Mouse (Mus musculus): ENCODE results near the gene Caskin1. TPM values are rescaled to one million over a fixed set of nuclear protein-coding genes. Genes with fewer than 3 reads are reported as not detected.

The Caskin1 gene
- polyA plus RNA-seq, 1 experiment from 2014 or later: 0.56 TPM

- ATAC-seq (replicated peaks; ENCODE audit: low FRiP score): no peak
- Histone ChIP-seq H3K27ac (ENCODE audit: low read depth, low read length) (peak overlapping the region; percentile 97), H3K9ac (ENCODE audit: low read depth, low read length) (peak overlapping the region; percentile 95), H3K9me3 (ENCODE audit: control insufficient read depth, low read length) (no peaks in the 10 kb centered on the region), H3K36me3 (ENCODE audit: control insufficient read depth, insufficient read depth, low read length) (peaks cover 10% of the 10 kb centered on the region), H3K4me2 (peak overlapping the region; percentile 94), H3K4me1 (replicated peaks; ENCODE audit: control insufficient read depth, insufficient read depth, low read length) (peaks cover 29% of the 10 kb centered on the region), H3K27me3 (replicated peaks; ENCODE audit: control insufficient read depth, insufficient read depth, low read length) (no peaks in the 10 kb centered on the region), H3K4me3 (ENCODE audit: low read depth, low read length) (peak overlapping the region; percentile 91)
- WGBS: 30% methylated on average over 8 of the region's 8 CpGs
- no peak for DNase-seq (ENCODE audit: low spot score)
Measured at GRCm38 (mm10) chr17:24530361-24531050, 42.1 kb downstream of the Caskin1 start.

DNA sequence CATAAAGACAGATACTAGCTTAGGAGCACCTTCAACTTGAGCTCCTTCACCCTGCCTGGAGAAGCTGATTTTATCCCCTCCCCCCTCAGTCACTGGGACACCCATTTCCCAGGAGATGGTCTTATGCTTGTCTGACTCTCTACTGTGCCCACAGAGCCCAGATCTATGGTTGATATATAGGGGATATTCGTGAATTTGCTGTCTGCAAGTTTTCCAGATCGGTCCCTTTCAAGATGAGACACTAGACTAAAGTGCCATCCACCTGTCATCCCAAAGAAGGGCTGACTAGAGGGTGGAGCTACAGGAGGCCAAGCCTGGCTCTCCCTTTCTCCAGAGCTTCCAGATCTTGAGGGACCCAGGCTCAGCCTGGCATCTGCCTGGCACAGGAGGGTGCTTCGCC is 42.7 kb downstream of the Caskin1 start:
- WGBS: 55% methylated on average over 3 of the region's 3 CpGs
- H3K4me1 ChIP-seq (replicated peaks; ENCODE audit: control insufficient read depth, insufficient read depth, low read length): peaks cover 29% of the 10 kb centered on the region

DNA sequence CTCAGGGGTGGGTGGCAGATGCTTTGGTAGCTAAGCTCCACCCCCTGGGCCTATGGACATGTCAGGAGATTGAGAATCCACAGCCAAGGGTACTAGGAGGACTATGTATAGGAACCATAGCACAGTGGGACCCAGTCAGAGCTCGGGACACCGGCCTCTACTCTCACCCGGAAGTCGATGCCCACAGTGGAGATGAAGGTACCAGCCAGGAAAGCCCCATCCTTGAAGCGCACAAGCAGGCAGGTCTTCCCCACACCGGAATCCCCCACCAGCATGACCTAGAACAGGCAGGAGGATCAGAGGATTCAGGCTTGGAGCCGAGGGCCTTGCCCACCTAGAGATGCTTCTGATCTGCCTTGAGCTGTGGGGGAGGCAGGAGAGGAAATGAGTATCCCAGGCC is 43.6 kb downstream of the Caskin1 start:
- H3K4me2 ChIP-seq: no peak overlapping the region
- DNase-seq (ENCODE audit: low spot score) (no peak), ATAC-seq (replicated peaks; ENCODE audit: low FRiP score) (no peak)
- peaks cover 10% of the 10 kb centered on the region for H3K36me3 ChIP-seq (ENCODE audit: control insufficient read depth, insufficient read depth, low read length)
- no peak overlapping the region for H3K9ac ChIP-seq (ENCODE audit: low read depth, low read length)
- peaks cover 22% of the 10 kb centered on the region for H3K4me1 ChIP-seq (replicated peaks; ENCODE audit: control insufficient read depth, insufficient read depth, low read length)
- WGBS: 76% methylated on average over 7 of the region's 7 CpGs
- no peaks in the 10 kb centered on the region for H3K27me3 ChIP-seq (replicated peaks; ENCODE audit: control insufficient read depth, insufficient read depth, low read length)
- H3K9me3 ChIP-seq (ENCODE audit: control insufficient read depth, low read length): no peaks in the 10 kb centered on the region
- peak overlapping the region; percentile 37; the same call in 1 of the 2 replicates for H3K27ac ChIP-seq (ENCODE audit: low read depth, low read length)
- no peak overlapping the region for H3K4me3 ChIP-seq (ENCODE audit: low read depth, low read length)

More for the DNA sequence above, 42.7 kb downstream of the Caskin1 start:
- no peak for DNase-seq (ENCODE audit: low spot score)
- Histone ChIP-seq H3K27me3 (replicated peaks; ENCODE audit: control insufficient read depth, insufficient read depth, low read length) (no peaks in the 10 kb centered on the region), H3K4me2 (peak overlapping the region; percentile 94), H3K36me3 (ENCODE audit: control insufficient read depth, insufficient read depth, low read length) (peaks cover 10% of the 10 kb centered on the region), H3K9me3 (ENCODE audit: control insufficient read depth, low read length) (no peaks in the 10 kb centered on the region), H3K4me3 (ENCODE audit: low read depth, low read length) (no peak overlapping the region; the same call in 1 of the 2 replicates), H3K27ac (ENCODE audit: low read depth, low read length) (peak overlapping the region; percentile 97; the same call in 1 of the 2 replicates), H3K9ac (ENCODE audit: low read depth, low read length) (peak overlapping the region; percentile 95; the same call in 1 of the 2 replicates)
- ATAC-seq (replicated peaks; ENCODE audit: low FRiP score): no peak

DNA sequence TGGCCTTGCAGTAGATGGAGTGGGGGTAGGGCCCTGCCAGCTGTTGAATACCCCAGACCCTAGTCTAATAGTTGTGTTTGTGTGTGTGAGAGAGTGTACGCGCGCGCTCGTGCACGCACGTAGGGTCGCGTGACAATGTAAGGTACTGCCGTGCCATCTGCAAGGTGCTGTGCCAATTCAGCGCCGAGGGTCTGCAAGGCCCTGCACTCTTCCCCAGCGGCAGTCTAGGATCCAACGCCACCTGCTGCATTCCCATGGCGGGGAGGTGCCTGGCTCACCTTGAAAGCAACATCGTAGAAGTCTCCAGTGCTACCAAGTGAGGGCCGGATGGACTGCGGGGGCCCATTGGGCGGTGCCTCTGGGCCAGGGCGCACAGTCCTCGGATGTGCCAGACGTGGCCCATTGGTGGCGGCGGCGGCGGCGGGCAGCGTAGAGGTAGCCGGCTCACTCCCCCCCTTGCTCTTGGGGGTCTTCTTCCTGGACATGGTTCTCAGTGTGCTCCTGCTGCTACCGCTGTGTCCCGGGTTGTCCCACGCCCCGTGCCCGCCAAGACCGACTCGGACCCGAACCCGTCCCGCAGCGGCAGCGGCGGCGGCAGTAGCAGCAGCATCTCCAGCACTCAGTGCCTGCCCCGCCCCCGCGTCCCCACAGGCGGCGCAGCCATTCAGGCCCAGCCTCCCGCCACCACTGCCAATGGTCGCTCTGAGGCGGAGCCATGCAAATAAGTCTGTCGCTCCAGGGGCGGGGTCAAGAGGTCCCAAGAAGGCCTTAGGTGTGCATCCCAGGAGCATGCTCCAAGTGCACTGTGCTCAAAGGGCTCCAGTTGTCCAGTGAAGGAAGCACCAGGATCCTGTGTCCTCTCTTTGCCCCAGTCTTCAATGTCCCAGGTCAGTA is 44.9 kb downstream of the Caskin1 start:
- Histone ChIP-seq H3K4me3 (ENCODE audit: low read depth, low read length) (peak overlapping the region; percentile 50), H3K4me2 (peak overlapping the region; percentile 78), H3K9me3 (ENCODE audit: control insufficient read depth, low read length) (no peaks in the 10 kb centered on the region), H3K9ac (ENCODE audit: low read depth, low read length) (peak overlapping the region; percentile 64), H3K27ac (ENCODE audit: low read depth, low read length) (no peak overlapping the region), H3K4me1 (replicated peaks; ENCODE audit: control insufficient read depth, insufficient read depth, low read length) (peaks cover 22% of the 10 kb centered on the region), H3K36me3 (ENCODE audit: control insufficient read depth, insufficient read depth, low read length) (peaks cover 10% of the 10 kb centered on the region), H3K27me3 (replicated peaks; ENCODE audit: control insufficient read depth, insufficient read depth, low read length) (no peaks in the 10 kb centered on the region)
- 6% methylated on average over 53 of the region's 53 CpGs for WGBS
- peak; percentile 86 for DNase-seq (ENCODE audit: low spot score)
- ATAC-seq (replicated peaks; ENCODE audit: low FRiP score): peak; percentile 83

DNA sequence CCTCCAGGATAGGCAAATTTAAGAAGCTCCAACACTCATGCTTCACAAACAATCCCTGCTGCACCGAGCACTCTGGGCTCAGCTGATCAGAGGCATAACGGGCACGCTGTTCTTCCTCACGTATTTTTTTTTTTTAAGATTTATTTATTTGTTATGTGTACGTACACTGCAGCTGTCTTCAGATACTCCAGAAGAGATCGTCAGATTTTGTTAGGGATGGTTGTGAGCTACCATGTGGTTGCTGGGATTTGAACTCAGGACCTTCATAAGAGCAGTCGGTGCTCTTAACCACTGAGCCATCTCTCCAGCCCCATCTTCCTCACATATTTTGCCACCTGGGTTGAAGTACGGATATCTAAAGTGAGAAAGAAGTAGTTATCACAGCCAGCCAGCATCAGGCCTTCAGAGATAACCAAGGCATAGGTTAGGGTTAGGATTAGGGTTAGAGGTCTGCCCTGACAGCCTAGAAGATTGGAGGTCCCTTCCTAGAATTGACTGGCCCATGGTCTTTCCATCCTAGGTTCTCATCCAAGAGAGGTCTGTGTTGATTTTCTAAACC is 45.8 kb downstream of the Caskin1 start, which contains the start of gene Rab26:
TSS of gene Rab26 (minus strand) at position 51 of the 559 bp plus-strand sequence.
- H3K36me3 ChIP-seq (ENCODE audit: control insufficient read depth, insufficient read depth, low read length): peaks cover 8% of the 10 kb centered on the region
- no peak for DNase-seq (ENCODE audit: low spot score)
- no peak within 1 kb of the TSS for H3K27ac ChIP-seq (ENCODE audit: low read depth, low read length)
- H3K27me3 ChIP-seq (replicated peaks; ENCODE audit: control insufficient read depth, insufficient read depth, low read length): no peaks in the 10 kb centered on the region
- H3K9me3 ChIP-seq (ENCODE audit: control insufficient read depth, low read length): no peaks in the 10 kb centered on the region
- H3K4me3 ChIP-seq (ENCODE audit: low read depth, low read length): peak within 1 kb of the TSS; percentile 50
- peak within 1 kb of the TSS; percentile 78 for H3K4me2 ChIP-seq
- 71% methylated on average over 8 of the region's 8 CpGs for WGBS
- peak within 1 kb of the TSS; percentile 64 for H3K9ac ChIP-seq (ENCODE audit: low read depth, low read length)
- ATAC-seq (replicated peaks; ENCODE audit: low FRiP score): no peak
- peaks cover 21% of the 10 kb centered on the region for H3K4me1 ChIP-seq (replicated peaks; ENCODE audit: control insufficient read depth, insufficient read depth, low read length)

- DNase-seq (ENCODE audit: low spot score): no peak
- Histone ChIP-seq H3K27me3 (replicated peaks; ENCODE audit: control insufficient read depth, insufficient read depth, low read length) (no peaks in the 10 kb centered on the region), H3K27ac (ENCODE audit: low read depth, low read length) (no peak overlapping the region), H3K9ac (ENCODE audit: low read depth, low read length) (no peak overlapping the region), H3K4me2 (no peak overlapping the region), H3K4me1 (replicated peaks; ENCODE audit: control insufficient read depth, insufficient read depth, low read length) (peaks cover 11% of the 10 kb centered on the region), H3K4me3 (ENCODE audit: low read depth, low read length) (no peak overlapping the region), H3K9me3 (ENCODE audit: control insufficient read depth, low read length) (no peaks in the 10 kb centered on the region), H3K36me3 (ENCODE audit: control insufficient read depth, insufficient read depth, low read length) (no peaks in the 10 kb centered on the region)
- ATAC-seq (replicated peaks; ENCODE audit: low FRiP score): no peak
- WGBS: 48% methylated on average over 5 of the region's 5 CpGs
Measured at GRCm38 (mm10) chr17:24535300-24535699, 46.9 kb downstream of the Caskin1 start.

DNA sequence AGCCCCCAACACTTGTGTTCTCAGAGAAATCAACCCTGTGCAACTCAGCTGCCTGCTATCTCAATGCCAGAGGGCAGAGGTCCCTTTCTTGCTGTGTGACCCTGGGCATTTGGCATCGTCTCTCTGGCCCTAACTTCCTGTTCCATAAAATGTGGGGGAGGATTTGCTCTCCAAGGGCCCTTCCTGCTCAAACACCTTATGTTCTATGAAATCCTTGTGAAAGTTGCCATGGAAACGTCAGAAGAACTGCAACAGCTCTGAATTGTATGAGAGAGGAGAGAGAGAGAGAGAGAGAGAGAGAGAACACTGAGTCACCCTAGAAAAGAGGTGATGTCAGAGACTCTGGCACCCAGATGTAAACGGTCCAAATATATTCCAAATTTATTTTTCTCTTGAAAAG is 49.1 kb downstream of the Caskin1 start:
- Histone ChIP-seq H3K36me3 (ENCODE audit: control insufficient read depth, insufficient read depth, low read length) (no peaks in the 10 kb centered on the region), H3K4me1 (replicated peaks; ENCODE audit: control insufficient read depth, insufficient read depth, low read length) (peaks cover 8% of the 10 kb centered on the region), H3K27ac (ENCODE audit: low read depth, low read length) (no peak overlapping the region), H3K9me3 (ENCODE audit: control insufficient read depth, low read length) (no peaks in the 10 kb centered on the region), H3K4me2 (no peak overlapping the region), H3K4me3 (ENCODE audit: low read depth, low read length) (no peak overlapping the region), H3K27me3 (replicated peaks; ENCODE audit: control insufficient read depth, insufficient read depth, low read length) (no peaks in the 10 kb centered on the region), H3K9ac (ENCODE audit: low read depth, low read length) (no peak overlapping the region)
- DNase-seq (ENCODE audit: low spot score) (no peak), ATAC-seq (replicated peaks; ENCODE audit: low FRiP score) (no peak)
- 42% methylated on average over 3 of the region's 3 CpGs for WGBS

DNA sequence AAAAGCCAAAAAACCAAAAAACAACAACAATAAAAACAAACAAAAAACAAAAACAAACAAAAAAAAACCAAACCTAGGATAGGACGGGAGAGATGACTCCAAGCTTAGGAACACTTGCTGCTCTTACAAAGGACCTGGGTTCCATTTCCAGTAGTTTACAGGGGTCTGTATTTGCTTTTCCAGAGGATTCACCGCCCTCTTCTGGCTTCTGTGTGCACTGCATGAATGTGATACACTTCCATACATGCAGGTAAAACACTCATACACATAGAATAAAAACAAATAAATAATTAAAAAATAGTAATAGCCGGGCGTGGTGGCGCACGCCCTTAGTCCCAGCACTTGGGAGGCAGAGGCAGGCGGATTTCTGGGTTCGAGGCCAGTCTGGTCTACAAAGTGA is 50.5 kb downstream of the Caskin1 start:
- DNase-seq (ENCODE audit: low spot score) (no peak), ATAC-seq (replicated peaks; ENCODE audit: low FRiP score) (no peak)
- 64% methylated on average over 8 of the region's 8 CpGs for WGBS
- H3K27me3 ChIP-seq (replicated peaks; ENCODE audit: control insufficient read depth, insufficient read depth, low read length): no peaks in the 10 kb centered on the region
- no peak overlapping the region for H3K27ac ChIP-seq (ENCODE audit: low read depth, low read length)
- H3K9me3 ChIP-seq (ENCODE audit: control insufficient read depth, low read length): no peaks in the 10 kb centered on the region
- H3K36me3 ChIP-seq (ENCODE audit: control insufficient read depth, insufficient read depth, low read length): no peaks in the 10 kb centered on the region
- no peak overlapping the region for H3K9ac ChIP-seq (ENCODE audit: low read depth, low read length)
- H3K4me1 ChIP-seq (replicated peaks; ENCODE audit: control insufficient read depth, insufficient read depth, low read length): no peaks in the 10 kb centered on the region
- no peak overlapping the region for H3K4me3 ChIP-seq (ENCODE audit: low read depth, low read length)
- no peak overlapping the region for H3K4me2 ChIP-seq
